Mouse (Mus musculus): Measurements from ENCODE around the gene Kif3a.

DNA sequence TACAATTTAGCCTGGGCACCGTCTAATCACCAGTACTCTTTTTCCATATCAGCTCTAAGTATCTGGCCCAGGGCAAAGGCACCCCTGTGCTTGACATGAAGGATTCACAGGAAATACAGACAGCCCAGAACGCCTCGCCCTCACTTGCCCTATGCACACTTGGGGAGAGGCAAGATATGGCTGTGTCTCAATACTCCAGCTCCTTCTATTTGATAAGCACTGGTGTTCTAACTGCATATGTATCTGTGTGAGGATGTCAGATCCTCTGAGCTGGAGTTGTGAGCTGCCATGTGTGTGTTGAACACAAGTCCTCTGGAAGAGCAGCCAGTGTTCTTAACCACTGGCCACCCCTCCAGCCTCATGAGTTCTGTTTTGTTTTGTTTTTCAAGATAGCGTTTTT is 84.3 kb downstream of the Kif3a start:
- TF ChIP-seq CTCF (conservative IDR thresholded peaks at IDR 0.05; ENCODE audit: low read length) (no peak), POU5F1 (IDR thresholded peaks at IDR 0.05; ENCODE audit: borderline replicate concordance, low read length) (no peak)

Data from E14TG2a.4 (cell line).